Mouse (Mus musculus) gastrocnemius, adult 2 months (tissue): ENCODE data around the gene Sag. TPM values are rescaled to one million over a fixed set of nuclear protein-coding genes. Genes with fewer than 3 reads are reported as not detected.

ENCODE experiments used
- DNase-seq: peaks from one replicate; pipeline ENCODE4 v3.0.0; 2022
- H3K27ac ChIP-seq: fragments of 200-600 bp; 2 replicates; pipeline ENCODE4 v1.8.1; 2022; ENCODE audit warnings: mild to moderate bottlenecking
- H3K4me3 ChIP-seq: fragments of 200-600 bp; 2 replicates; pipeline ENCODE4 v1.8.1; 2022; ENCODE audit warnings: mild to moderate bottlenecking, moderate library complexity
- CTCF ChIP-seq: fragments of 200-600 bp; IDR thresholded peaks from 2 replicates; pipeline ENCODE4 v1.8.1; 2022; ENCODE audit warnings: antibody characterized with exemption, mild to moderate bottlenecking, moderate library complexity
- intact Hi-C: fragments of 180-260 bp; cut with DNase I; formaldehyde crosslinking; loops from one replicate; pipeline ENCODE4 v1.15.1; 2025
- total RNA-seq, 2 experiments: library from RNA; stranded (reverse); gene quantifications; 2 replicates each; pipeline ENCODE4 v1.2.3; 2021

The Sag gene
- total RNA-seq, 2 experiments from 2014 or later: 0.17 to 0.23 TPM

DNA sequence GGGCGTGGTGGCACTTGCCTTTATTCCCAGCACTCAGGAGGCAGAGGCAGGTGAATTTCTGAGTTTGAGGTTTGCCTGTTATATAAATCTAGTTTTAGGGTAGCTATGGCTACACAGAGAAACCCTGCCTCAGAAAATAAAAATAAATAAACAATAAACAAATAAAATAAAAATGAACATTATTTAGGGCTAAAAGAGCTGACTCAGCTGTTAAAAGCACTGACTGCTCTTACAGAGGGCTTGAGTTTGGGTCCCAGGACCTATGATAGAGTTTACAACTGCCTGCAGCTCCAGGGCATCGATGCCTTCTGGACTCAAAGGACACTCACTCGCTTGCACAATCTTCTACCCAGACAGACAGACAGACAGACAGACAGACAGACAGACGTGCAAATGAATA is 89.9 kb downstream of the Sag start:
- Histone ChIP-seq H3K4me3 (no peak overlapping the region), H3K27ac (no peak overlapping the region)
- no peak for DNase-seq
- no peak for TF ChIP-seq CTCF
- intact Hi-C loops: no loop called here

Other genes starting within 250 kb of the Sag start
- under 1 TPM; 0.08 to 0.17 TPM for gene Ngef, start 229.8 kb upstream of the Sag start, total RNA-seq
- gene Inpp5d, start 183.4 kb upstream of the Sag start, total RNA-seq: 1 to 10 TPM; 3.8 to 4.2 TPM
- 10 to 100 TPM; 16.3 to 18.7 TPM for gene Atg16l1, start 47.8 kb upstream of the Sag start, total RNA-seq
- gene Dgkd, start 49.6 kb downstream of the Sag start, total RNA-seq: 10 to 100 TPM; 31.3 to 32.9 TPM
- 10 to 100 TPM; 10.1 to 10.5 TPM for gene Usp40, start 204.9 kb downstream of the Sag start, total RNA-seq